Mouse (Mus musculus) embryonic fibroblast, embryonic 13.5 days (primary cell): Measurements from ENCODE around the gene Lrrc17. TPM values are rescaled to one million over a fixed set of nuclear protein-coding genes. Genes with fewer than 3 reads are reported as not detected.
A peak's percentile ranks its signal among the peaks of the same experiment; 100 is the strongest.
"Not testable (repeated sequence)": the region's sequence is repeated elsewhere in the genome, so short reads cannot be mapped to it uniquely, and the experiment has no call there.

Experiments
- H3K27ac ChIP-seq: 2 replicates; pipeline ENCODE4 v1.5.1; 2012; ENCODE audit warnings: low read length, control low read depth, inconsistent platforms; ENCODE audit not compliant: insufficient read depth
- H3K4me1 ChIP-seq: 2 replicates; pipeline ENCODE4 v1.6.1; 2011; ENCODE audit warnings: low read length; ENCODE audit not compliant: control insufficient read depth, insufficient read depth
- H3K4me3 ChIP-seq: 2 replicates; pipeline ENCODE4 v1.5.1; 2011; ENCODE audit warnings: mild to moderate bottlenecking, control low read depth, low read length; ENCODE audit not compliant: insufficient read depth
- CTCF ChIP-seq: IDR thresholded peaks from 2 replicates; pipeline ENCODE4 v1.5.1; 2011; ENCODE audit warnings: mild to moderate bottlenecking, control low read depth, low read length, moderate library complexity, borderline replicate concordance; ENCODE audit not compliant: insufficient read depth
- POLR2A ChIP-seq: IDR thresholded peaks from 2 replicates; pipeline ENCODE4 v1.6.1; 2011; ENCODE audit warnings: low read depth, mild to moderate bottlenecking, control low read depth, low read length, moderate library complexity
- polyA plus RNA-seq: library from polyadenylated mRNA; stranded (reverse); fragments of >200 nt; gene quantifications from 2 replicates; pipeline ENCODE4 v1.2.4, GENCODE M21; 2011; ENCODE audit warnings: low read depth; ENCODE audit not compliant: missing spikeins, insufficient read length

Gene Lrrc17
- polyA plus RNA-seq, 1 experiment: 323 TPM

DNA sequence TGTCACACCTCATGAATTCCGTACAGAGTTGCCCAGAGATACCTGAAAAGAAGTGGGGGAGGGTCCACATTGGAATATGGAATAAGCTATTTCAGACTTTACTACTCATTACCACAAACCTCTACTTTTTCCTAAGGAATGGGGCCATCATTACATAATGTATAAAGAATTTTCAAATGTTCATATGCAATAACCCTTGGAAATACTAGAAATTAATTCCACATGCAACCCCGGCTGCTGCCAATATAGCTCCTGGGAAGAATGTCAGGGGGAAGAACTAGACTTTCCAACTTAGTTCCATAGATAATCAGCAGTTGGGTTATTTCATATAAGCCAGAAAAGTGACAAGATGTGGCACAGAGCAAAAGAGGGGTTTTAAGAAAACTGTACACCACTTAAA, 48.7 kb downstream of the Lrrc17 start:
- Histone ChIP-seq H3K4me1 (peaks cover 5% of the 10 kb centered on the region; the same call in 1 of the 2 replicates), H3K4me3 (no peak overlapping the region), H3K27ac (peak overlapping the region; percentile 37; the same call in 1 of the 2 replicates)
- TF ChIP-seq POLR2A (no peak), CTCF (no peak)

DNA sequence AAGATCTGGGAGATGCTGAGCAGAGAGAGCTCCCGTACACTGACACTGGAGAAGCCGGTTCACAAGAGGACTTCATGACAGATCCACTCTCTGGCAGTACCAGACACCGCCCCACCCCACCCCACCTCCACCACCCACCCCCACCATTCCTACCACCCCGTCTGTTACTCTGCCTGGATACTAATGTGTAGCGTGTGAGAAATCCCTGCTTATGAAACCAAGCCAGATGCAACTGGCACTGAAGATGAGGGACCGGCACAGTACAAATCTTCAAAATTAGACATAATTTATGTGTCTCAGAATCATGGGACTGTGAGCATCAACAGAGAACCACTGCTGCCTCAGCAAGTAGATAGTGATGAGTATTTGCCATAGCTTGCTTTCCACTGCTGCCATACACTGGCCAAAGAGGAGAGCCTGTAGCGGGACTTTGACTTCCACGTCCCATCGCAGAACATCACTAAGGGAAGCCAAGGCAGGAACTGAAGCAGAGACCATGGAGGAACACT, 49.9 kb downstream of the Lrrc17 start:
- no peak for TF ChIP-seq POLR2A
- TF ChIP-seq CTCF: no peak
- Histone ChIP-seq H3K4me1 (peaks cover 5% of the 10 kb centered on the region; the same call in 1 of the 2 replicates), H3K4me3 (no peak overlapping the region), H3K27ac (no peak overlapping the region)

DNA sequence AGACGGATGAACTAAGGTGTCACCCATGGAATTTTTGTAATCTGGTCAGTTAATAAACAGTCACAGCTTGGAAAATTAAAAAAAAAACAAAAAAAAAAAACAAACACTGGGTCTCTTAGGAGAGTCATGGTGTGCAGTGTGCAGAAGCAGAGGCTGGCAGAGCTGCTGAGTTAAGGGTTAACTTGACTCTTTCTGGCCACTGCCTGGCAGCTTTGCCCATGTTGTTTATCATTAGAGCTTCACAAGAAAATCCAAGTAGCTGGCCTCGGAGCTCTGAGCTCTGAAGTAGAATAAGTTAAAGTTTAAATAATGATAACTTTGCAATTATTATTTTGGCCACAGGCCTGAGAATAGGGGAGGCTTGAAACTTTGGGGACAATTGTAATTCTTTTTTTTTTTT, 56.2 kb downstream of the Lrrc17 start:
- not testable (repeated sequence) for H3K4me3 ChIP-seq, H3K27ac ChIP-seq, H3K4me1 ChIP-seq

DNA sequence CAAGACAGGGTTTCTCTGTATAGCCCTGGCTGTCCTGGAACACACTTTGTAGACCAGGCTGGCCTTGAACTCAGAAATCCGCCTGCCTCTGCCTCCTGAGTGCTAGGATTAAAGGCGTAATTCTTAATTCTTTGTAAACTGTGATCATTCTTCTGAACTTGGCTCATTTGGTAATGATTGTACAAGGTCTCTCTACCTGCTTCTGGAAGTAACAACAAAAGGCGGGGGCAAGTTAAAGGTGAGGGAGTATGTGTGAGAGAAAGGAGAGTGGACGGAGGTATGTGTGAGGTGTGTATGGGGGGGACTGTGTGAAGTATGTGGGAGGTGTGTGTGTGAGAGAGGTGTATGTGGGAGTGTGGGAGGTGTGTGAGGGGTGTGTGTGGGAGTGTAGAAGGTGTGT, 56.6 kb downstream of the Lrrc17 start:
- TF ChIP-seq CTCF (no peak), POLR2A (no peak)
- no peak overlapping the region for H3K27ac ChIP-seq
- H3K4me3 ChIP-seq: no peak overlapping the region
- H3K4me1 ChIP-seq: no peaks in the 10 kb centered on the region; the same call in none of the 2 replicates

DNA sequence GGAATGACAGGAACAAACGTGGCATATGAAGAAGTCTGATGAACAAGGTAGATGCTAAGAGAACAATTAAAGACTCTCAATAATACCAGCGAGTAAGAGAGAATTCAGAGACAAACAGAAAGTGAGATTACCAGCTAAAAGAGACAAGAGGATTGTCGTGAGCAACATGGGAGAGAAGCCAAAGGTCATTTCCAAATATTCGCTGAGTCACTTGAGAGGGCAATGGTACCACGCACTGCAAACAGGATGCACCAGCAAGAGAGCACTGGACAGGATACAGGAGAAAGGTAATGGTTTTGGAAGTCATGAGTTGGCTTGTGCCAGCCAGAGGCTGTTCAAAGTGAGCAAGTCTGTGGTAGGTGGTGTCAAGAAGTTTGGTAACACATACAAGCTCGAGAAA, 62.6 kb downstream of the Lrrc17 start:
- TF ChIP-seq POLR2A (no peak), CTCF (no peak)
- no peak overlapping the region for H3K27ac ChIP-seq
- peaks cover 5% of the 10 kb centered on the region for H3K4me1 ChIP-seq
- no peak overlapping the region for H3K4me3 ChIP-seq

DNA sequence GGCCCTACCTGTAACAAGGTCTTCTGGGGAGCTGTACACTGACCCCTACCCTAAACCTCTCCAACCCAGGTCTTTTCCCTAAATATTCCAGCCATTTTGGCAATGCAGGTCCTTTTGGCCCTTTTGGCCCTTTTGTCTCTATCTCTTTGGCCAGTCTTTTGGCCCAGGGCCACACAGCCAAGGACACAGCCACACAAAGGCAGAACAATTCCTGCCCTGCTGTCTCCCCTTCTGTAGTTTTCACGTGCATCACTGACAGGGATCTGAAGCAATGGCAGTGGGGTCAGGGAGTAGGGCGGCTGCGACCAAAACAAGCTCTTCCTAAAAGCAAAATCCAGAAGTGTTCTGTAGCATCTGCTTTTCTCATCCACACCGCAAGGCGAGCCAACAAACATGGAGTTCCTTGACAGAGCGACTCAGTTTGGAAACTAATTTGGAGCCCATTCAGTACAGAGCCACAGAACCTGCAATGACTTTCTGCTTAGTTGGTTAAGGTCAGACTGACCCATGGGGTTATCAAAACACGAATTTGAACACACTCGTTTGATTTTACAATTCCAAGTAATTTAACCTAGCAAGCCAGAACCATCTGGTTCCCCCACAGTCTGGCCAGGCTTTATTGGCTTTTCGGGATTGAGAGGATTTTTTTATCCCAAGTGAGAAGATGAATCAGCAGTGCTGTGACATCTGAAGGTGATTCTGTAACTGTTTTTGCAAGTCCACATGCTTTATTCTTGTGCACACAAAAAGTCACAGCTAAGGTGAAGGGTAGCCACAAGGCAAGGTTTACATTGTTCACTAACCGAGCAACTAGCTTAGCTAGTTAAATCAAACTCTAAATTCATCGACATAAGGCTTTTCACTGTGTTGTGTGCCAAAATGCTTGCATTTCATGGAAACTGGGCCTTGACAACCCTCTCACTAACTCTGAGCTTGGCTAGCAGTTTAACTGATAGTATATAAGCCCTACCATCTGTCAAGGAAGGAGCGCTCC, 65.2 kb downstream of the Lrrc17 start:
- H3K27ac ChIP-seq: peak overlapping the region; percentile 71
- no peak for TF ChIP-seq CTCF
- no peak for TF ChIP-seq POLR2A

DNA sequence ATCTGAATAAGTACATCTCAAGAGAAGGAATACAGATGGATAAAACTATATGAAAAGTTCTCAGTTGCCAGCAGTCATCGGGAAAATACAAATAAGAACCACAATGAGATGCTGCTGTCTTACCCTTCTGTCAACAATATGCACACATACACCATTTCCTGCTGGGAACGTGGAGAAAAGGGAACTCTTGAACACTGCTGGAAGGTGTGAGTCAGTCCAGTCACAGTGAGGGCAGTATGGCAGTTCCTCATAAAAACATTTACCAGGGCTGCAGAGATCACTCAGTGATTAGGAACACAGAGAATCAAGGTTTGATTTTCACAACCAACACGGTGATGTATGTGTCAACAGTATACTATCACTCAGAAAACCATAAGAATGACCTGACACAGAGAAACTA, 67.6 kb downstream of the Lrrc17 start:
- H3K4me1 ChIP-seq: peaks cover 5% of the 10 kb centered on the region
- H3K27ac ChIP-seq: no peak overlapping the region
- no peak for TF ChIP-seq CTCF
- TF ChIP-seq POLR2A: no peak
- H3K4me3 ChIP-seq: no peak overlapping the region

More for the DNA sequence above, 65.2 kb downstream of the Lrrc17 start:
- Histone ChIP-seq H3K4me3 (no peak overlapping the region), H3K4me1 (peaks cover 5% of the 10 kb centered on the region)

DNA sequence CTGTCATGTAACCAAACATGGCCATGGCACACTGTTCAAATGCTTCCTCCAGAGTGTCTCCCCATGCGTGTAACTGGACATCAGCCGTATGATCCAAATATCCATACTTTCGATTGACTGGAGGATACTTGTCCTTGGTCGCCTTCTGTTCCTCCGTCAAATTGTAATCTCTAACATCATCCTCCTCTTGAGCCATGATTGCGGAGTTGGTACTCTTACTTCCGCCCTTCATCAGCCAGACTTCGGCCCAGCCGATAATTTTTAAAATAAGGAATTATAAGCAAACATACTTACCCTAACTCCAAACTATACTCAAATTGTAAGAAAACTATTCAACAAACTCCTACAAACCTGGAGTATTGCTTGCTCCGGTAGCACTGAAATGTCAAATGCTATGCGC, 70.9 kb downstream of the Lrrc17 start:
- H3K4me3 ChIP-seq, H3K4me1 ChIP-seq, H3K27ac ChIP-seq: not testable (repeated sequence)

DNA sequence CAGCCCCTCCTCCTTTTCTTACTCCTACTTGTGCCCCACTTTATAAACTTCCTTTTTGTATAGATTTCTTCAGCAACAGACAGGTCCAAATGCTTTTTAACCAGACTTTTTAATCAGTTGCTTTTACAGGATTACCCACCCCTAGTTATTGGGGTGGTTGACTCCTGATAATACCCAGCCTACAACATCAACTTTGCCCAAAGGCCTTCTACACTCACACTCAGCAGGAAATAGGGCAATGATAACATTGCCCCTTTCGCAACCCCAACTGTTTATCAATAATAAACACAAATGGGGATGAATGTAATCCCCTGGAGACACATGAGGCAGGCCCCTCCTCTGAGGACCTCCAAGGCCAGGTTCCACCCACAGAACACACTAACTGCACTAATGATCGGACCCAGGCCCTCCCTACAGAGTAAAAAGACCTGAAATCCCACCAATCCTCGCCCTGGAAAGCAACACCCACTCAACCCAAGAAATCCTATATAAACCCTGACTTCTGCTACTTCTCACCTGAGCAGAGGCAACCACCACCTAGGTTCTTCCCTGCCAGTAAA, 73.2 kb downstream of the Lrrc17 start:
- TF ChIP-seq CTCF (no peak), POLR2A (no peak)
- Histone ChIP-seq H3K4me1 (no peaks in the 10 kb centered on the region), H3K27ac (no peak overlapping the region), H3K4me3 (no peak overlapping the region)

Other genes starting within 250 kb of the Lrrc17 start
- 1.8 and 2.5 TPM in 2 replicates for gene Fgl2, start 170.9 kb upstream of the Lrrc17 start, polyA plus RNA-seq
- not detected in 2 replicates for gene Ccdc146, start 118.9 kb upstream of the Lrrc17 start, polyA plus RNA-seq
- gene Fam185a, start 118.6 kb upstream of the Lrrc17 start, polyA plus RNA-seq: 9.9 and 10.3 TPM in 2 replicates
- gene Fbxl13, start 102.1 kb downstream of the Lrrc17 start, polyA plus RNA-seq: 0.27 TPM in 1 of 2 replicates, not detected in the other
- gene Armc10, start 102.3 kb downstream of the Lrrc17 start, polyA plus RNA-seq: 34.2 and 40.4 TPM in 2 replicates
- 1.7 and 1.9 TPM in 2 replicates for gene Napepld, start 157.8 kb downstream of the Lrrc17 start, polyA plus RNA-seq
- gene Pmpcb, start 193.6 kb downstream of the Lrrc17 start, polyA plus RNA-seq: 78.7 and 107 TPM in 2 replicates
- gene Dnajc2, start 241.7 kb downstream of the Lrrc17 start, polyA plus RNA-seq: 46.0 and 48.1 TPM in 2 replicates
- gene Psmc2, start 241.7 kb downstream of the Lrrc17 start, polyA plus RNA-seq: 108 and 127 TPM in 2 replicates